Mouse (Mus musculus) adrenal gland, adult (tissue): ENCODE measurements around the gene Gm21961.
"Not testable (repeated sequence)": the region's sequence is repeated elsewhere in the genome, so short reads cannot be mapped to it uniquely, and the experiment has no call there.

Experiments used
- DNase-seq, 2 experiments: peaks; one replicate each; pipeline ENCODE4 v3.0.0; 2022 to 2023; ENCODE audit warnings: low spot score in 1 of 2; ENCODE audit not compliant: inconsistent age in 2 of 2

Gm21961 gene

DNA sequence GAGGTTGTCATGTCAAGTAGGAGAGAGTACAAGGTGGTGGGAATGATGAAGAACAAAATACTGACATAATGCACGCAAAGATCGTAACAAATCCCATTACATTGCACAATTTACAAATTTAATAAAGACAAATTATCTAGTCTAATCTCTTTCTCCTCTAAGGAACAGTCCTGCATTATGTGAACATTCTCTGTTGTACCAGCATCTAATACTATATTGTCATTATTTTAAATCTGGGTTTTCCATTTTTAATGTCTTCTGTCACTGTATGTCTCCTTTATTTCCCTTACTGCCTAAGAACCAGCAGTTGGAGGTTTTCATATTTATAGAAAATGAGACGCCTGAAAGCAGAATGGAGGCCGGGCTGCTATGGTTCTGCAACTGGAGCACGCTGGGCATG, at the start of gene Gm21961:
Gene Gm21961, minus strand, starts transcription at position 101 of the 400 bp plus-strand sequence.
- no peak for DNase-seq

- DNase-seq = no peak
These were observed 27.3 kb upstream of the Gm21961 start for GRCm38 (mm10) chr15:65041999-65042398.

DNA sequence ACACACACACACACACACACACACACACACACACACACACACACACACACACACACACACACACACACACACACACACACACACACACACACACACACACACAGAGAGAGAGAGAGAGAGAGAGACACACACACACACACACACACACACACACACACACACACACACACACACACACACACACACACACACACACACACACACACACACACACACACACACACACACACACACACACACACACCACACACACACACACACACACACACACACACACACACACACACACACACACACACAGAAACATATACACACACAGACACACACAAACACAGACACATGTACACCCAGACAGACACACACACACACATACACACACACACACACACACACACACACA, 24.5 kb upstream of the Gm21961 start:
- not testable (repeated sequence) for DNase-seq

DNA sequence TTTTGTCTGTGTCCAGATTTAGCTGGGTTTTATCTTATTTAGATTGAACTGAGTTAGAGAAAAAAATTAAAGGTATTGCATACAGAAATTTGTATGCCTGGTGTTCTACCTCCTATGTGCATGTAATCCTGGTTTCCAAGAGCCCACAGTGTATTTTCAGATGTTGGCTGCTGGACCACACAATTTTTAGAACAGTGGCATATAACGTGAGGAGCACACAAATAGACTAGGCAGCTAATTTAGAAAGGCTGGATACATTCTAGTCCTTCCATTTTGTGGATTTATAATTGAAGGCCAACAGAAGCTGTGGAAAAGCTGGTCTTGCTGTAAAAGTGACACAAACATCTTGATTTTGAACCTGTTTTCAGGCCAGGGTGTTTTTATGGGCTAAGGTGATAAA, 3.3 kb upstream of the Gm21961 start:
- DNase-seq = no peak

GRCm38 (mm10) chr15:65006177-65006576, 8.5 kb downstream of the Gm21961 start:
- DNase-seq = no peak

DNA sequence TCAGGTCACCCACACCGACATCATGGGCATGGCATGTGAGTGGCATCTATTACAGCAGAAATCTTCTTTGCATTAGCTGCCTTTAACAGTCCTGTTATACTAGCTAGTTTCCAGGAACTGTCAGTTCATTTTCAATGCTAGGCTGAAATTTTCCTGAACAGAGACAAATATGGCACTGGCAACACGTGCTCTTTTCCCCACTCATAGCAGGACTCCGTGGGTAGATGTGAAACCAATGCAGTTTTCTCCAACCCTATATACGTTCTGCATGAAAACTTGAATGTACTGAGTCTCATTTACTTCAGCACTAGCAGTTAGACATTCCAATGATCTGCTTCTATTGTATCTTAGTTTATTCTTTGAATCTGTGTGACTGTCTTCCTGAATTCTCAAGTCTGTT, 20.2 kb downstream of the Gm21961 start:
- no peak for DNase-seq

GRCm38 (mm10) chr15:64979976-64980375, 34.7 kb downstream of the Gm21961 start:
- no peak for DNase-seq

DNA sequence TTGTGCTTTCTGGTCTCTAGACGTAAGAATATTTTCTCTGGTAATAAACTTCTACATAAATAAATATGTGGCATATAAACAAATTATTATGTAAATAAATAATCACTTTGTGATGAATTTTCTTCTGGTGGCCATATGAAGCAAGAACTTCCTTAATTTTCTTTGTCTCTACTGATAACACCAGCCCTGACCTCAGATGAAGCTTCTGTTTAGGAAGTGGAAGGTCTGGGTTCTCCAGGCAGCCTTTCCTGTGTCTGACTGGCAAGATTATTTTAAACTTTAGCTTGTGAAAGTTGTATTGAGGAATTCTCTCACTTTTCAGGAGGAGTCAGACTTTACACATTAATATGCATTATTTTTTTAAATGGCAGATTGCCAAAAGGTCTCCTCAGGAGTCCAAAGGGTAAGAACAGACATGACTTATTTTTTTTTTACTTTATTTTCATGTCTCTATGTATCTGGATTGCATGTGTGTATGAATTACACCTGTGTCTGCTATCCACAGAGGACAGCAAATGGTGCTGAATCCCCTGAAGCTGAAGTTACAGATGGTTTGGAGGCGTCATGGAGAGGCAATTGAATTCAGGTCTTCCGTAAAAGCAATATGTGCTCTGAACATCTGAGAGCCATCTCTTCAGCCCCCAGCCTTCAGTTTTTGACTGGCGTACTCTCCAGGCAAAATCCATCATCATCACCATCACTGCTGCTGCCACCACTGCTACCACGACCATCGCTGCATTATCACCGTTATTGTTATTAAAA, 38.5 kb downstream of the Gm21961 start:
- DNase-seq = no peak
